Mouse (Mus musculus): ENCODE measurements around the gene Cyp11a1. TPM values are rescaled to one million over a fixed set of nuclear protein-coding genes. Genes with fewer than 3 reads are reported as not detected.

Cyp11a1 gene
- total RNA-seq, 1 experiment: 3.0 TPM

DNA sequence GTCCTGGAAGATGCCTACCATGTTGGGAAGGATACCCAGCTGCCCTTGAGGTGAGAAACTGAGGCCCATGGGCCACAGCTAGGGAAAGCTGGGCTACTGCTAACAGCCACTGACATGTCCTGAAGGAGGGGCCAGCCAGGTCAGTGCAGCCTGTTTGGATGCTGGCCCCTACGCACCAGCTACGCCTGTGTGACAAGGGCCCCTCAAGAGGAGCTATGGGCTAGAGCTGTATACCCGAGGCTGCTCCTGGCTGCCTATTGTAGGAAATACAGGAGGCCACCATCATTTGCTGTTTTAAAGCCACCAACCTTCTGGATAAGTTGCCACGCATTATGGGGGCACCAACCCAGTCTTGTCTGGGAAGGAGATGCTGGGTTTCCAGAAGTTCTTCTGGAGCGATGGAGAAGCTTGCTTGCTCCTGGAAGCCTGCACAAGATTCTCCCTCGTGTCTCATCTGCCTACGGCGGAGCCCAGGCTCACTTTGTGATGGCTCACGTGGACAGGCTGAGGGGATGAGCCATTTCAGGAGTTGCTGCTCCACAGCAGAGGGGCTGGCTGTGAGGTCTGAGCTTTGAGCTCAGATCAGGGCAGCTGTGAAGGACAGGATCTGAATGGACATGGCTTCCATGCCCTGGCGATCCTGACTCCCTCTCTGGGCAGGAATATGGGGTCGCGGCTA, 2.3 kb downstream of the Cyp11a1 start:
- no peak for DNase-seq (ENCODE audit: low read depth, low spot score)
- H3K27ac ChIP-seq (ENCODE audit: insufficient read depth, low read depth, low read length, poor library complexity, severe bottlenecking): no peak overlapping the region; the same call in 1 of the 2 replicates
- peak overlapping the region; percentile 18 to 36 for H3K4me3 ChIP-seq (ENCODE audit: insufficient read depth in 1 of 2, low read depth in 1 of 2, low read length in 2 of 2, poor library complexity in 1 of 2, severe bottlenecking in 1 of 2)
- TF ChIP-seq HCFC1 (IDR thresholded peaks at IDR 0.05; ENCODE audit: borderline replicate concordance, insufficient read depth, low read length) (no peak), MAFK (IDR thresholded peaks at IDR 0.05; ENCODE audit: insufficient read depth, low read depth, low read length) (no peak), ZNF384 (IDR thresholded peaks at IDR 0.05; ENCODE audit: low read depth, low read length) (no peak), CHD2 (IDR thresholded peaks at IDR 0.05; ENCODE audit: low read depth, low read length) (no peak), ZC3H11A (IDR thresholded peaks at IDR 0.05; ENCODE audit: borderline replicate concordance, low read depth, low read length) (no peak)
- no peaks in the 10 kb centered on the region for H3K9me3 ChIP-seq (ENCODE audit: control insufficient read depth, insufficient read depth, low read depth, low read length)
- peak overlapping the region; percentile 41; the same call in 1 of the 2 replicates for H3K9ac ChIP-seq (ENCODE audit: insufficient read depth, low read depth, low read length, poor library complexity, severe bottlenecking)
- in situ Hi-C loops (cut with MboI; ENCODE audit: low sequenced_read_pairs in 2 of 2, unreplicated experiment in 2 of 2): no loop called here
- H3K36me3 ChIP-seq (ENCODE audit: control insufficient read depth, insufficient read depth, low read length, poor library complexity, severe bottlenecking): no peaks in the 10 kb centered on the region; the same call in 1 of the 2 replicates
- peaks cover 19 to 28% of the 10 kb centered on the region in 2 experiments for H3K4me1 ChIP-seq (ENCODE audit: control insufficient read depth in 2 of 2, insufficient read depth in 2 of 2, low read length in 2 of 2, poor library complexity in 1 of 2)

DNA sequence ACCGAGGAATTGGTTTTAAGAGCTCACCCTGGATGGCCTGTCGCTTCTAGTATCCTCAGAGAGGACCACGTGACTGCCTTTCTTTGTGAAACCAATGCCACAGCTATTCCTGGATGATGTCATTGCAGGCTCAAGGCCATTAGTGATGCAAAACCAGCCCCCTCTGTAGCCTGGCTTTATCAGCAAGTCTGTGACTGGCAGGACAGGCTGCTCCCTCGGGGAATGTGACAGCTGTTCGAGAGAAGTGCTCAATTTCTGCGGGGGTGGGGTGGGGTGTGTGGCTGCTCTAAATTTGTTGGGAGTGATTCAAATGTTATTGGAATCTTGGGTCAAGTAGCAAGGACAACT, 2.8 kb downstream of the Cyp11a1 start:
- TF ChIP-seq CHD2 (IDR thresholded peaks at IDR 0.05; ENCODE audit: low read depth, low read length): no peak
- TF ChIP-seq ZC3H11A (IDR thresholded peaks at IDR 0.05; ENCODE audit: borderline replicate concordance, low read depth, low read length): no peak
- TF ChIP-seq ZNF384 (IDR thresholded peaks at IDR 0.05; ENCODE audit: low read depth, low read length): no peak
- no peak for TF ChIP-seq MAFK (IDR thresholded peaks at IDR 0.05; ENCODE audit: insufficient read depth, low read depth, low read length)
- no peak for TF ChIP-seq HCFC1 (IDR thresholded peaks at IDR 0.05; ENCODE audit: borderline replicate concordance, insufficient read depth, low read length)
- Histone ChIP-seq H3K9ac (ENCODE audit: insufficient read depth, low read depth, low read length, poor library complexity, severe bottlenecking) (peak overlapping the region; percentile 41; the same call in 1 of the 2 replicates), H3K4me3 (ENCODE audit: insufficient read depth in 1 of 2, low read depth in 1 of 2, low read length in 2 of 2, poor library complexity in 1 of 2, severe bottlenecking in 1 of 2) (peak overlapping the region; percentile 18 to 36)

DNA sequence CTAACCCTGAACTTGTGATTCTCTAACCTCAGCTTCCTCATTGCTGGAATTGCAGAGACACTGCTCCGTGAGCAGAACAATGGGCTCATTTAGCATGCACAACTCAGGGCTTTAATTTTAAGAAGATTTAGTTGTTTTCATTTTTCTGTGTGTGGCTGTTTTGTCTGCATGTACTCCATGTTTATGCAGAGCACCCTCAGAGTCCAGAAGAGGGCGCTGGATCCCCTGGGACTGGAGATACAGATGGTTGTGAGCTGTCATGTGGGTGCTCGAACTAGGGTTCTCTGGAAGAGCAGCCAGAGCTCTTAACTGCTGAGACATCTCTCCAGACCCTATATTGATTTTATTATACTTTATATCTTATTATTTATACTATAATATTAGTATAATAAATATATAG, 3.4 kb downstream of the Cyp11a1 start:
- Histone ChIP-seq H3K9me3 (ENCODE audit: control insufficient read depth, insufficient read depth, low read depth, low read length) (no peaks in the 10 kb centered on the region), H3K36me3 (ENCODE audit: control insufficient read depth, insufficient read depth, low read length, poor library complexity, severe bottlenecking) (no peaks in the 10 kb centered on the region; the same call in 1 of the 2 replicates), H3K4me3 (ENCODE audit: insufficient read depth in 1 of 2, low read depth in 1 of 2, low read length in 2 of 2, poor library complexity in 1 of 2, severe bottlenecking in 1 of 2) (no peak overlapping the region), H3K27ac (ENCODE audit: insufficient read depth, low read depth, low read length, poor library complexity, severe bottlenecking) (no peak overlapping the region), H3K9ac (ENCODE audit: insufficient read depth, low read depth, low read length, poor library complexity, severe bottlenecking) (no peak overlapping the region), H3K4me1 (ENCODE audit: control insufficient read depth in 2 of 2, insufficient read depth in 2 of 2, low read length in 2 of 2, poor library complexity in 1 of 2) (peaks cover 21 to 28% of the 10 kb centered on the region in 2 experiments)
- in situ Hi-C loops (cut with MboI; ENCODE audit: low sequenced_read_pairs in 2 of 2, unreplicated experiment in 2 of 2): no loop called here
- DNase-seq (ENCODE audit: low read depth, low spot score): no peak
- no peak for TF ChIP-seq MAFK (IDR thresholded peaks at IDR 0.05; ENCODE audit: insufficient read depth, low read depth, low read length)
- TF ChIP-seq HCFC1 (IDR thresholded peaks at IDR 0.05; ENCODE audit: borderline replicate concordance, insufficient read depth, low read length): no peak
- no peak for TF ChIP-seq CHD2 (IDR thresholded peaks at IDR 0.05; ENCODE audit: low read depth, low read length)
- TF ChIP-seq ZC3H11A (IDR thresholded peaks at IDR 0.05; ENCODE audit: borderline replicate concordance, low read depth, low read length): no peak
- no peak for TF ChIP-seq ZNF384 (IDR thresholded peaks at IDR 0.05; ENCODE audit: low read depth, low read length)

More for the DNA sequence above, 2.8 kb downstream of the Cyp11a1 start:
- Histone ChIP-seq H3K9me3 (ENCODE audit: control insufficient read depth, insufficient read depth, low read depth, low read length) (no peaks in the 10 kb centered on the region), H3K27ac (ENCODE audit: insufficient read depth, low read depth, low read length, poor library complexity, severe bottlenecking) (no peak overlapping the region; the same call in 1 of the 2 replicates), H3K36me3 (ENCODE audit: control insufficient read depth, insufficient read depth, low read length, poor library complexity, severe bottlenecking) (no peaks in the 10 kb centered on the region; the same call in 1 of the 2 replicates), H3K4me1 (ENCODE audit: control insufficient read depth in 2 of 2, insufficient read depth in 2 of 2, low read length in 2 of 2, poor library complexity in 1 of 2) (peaks cover 21 to 28% of the 10 kb centered on the region in 2 experiments)
- in situ Hi-C loops (cut with MboI; ENCODE audit: low sequenced_read_pairs in 2 of 2, unreplicated experiment in 2 of 2): no loop called here
- DNase-seq (ENCODE audit: low read depth, low spot score): peak; percentile 60

DNA sequence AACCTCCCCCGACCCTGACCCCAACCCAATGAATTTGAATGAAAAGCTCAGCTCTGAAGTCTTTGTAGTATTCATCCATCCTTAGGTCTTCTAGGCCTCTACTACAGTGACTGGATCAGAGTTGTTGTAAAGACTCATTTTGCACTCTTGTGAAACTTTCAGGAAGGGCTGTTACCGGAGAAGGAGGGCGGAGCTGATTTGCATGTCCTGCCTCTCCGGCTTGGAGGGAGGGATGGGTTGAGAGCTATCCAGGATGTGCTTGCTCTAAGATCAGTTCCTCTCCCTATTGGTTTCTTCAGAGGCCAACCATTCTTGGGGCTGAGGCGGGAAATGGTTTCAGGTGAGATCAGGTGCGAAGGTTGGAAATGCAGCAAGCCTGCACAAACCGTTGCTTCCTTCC, 4.8 kb downstream of the Cyp11a1 start:
- no peaks in the 10 kb centered on the region for H3K9me3 ChIP-seq (ENCODE audit: control insufficient read depth, insufficient read depth, low read depth, low read length)
- no peak overlapping the region for H3K27ac ChIP-seq (ENCODE audit: insufficient read depth, low read depth, low read length, poor library complexity, severe bottlenecking)

More for the DNA sequence above, 4.8 kb downstream of the Cyp11a1 start:
- Histone ChIP-seq H3K4me1 (ENCODE audit: control insufficient read depth in 2 of 2, insufficient read depth in 2 of 2, low read length in 2 of 2, poor library complexity in 1 of 2) (peaks cover 21 to 31% of the 10 kb centered on the region in 2 experiments), H3K36me3 (ENCODE audit: control insufficient read depth, insufficient read depth, low read length, poor library complexity, severe bottlenecking) (no peaks in the 10 kb centered on the region; the same call in 1 of the 2 replicates), H3K4me3 (ENCODE audit: insufficient read depth in 1 of 2, low read depth in 1 of 2, low read length in 2 of 2, poor library complexity in 1 of 2, severe bottlenecking in 1 of 2) (no peak overlapping the region), H3K9ac (ENCODE audit: insufficient read depth, low read depth, low read length, poor library complexity, severe bottlenecking) (no peak overlapping the region)
- no peak for TF ChIP-seq MAFK (IDR thresholded peaks at IDR 0.05; ENCODE audit: insufficient read depth, low read depth, low read length)
- no peak for TF ChIP-seq ZNF384 (IDR thresholded peaks at IDR 0.05; ENCODE audit: low read depth, low read length)
- no peak for TF ChIP-seq HCFC1 (IDR thresholded peaks at IDR 0.05; ENCODE audit: borderline replicate concordance, insufficient read depth, low read length)
- no peak for TF ChIP-seq CHD2 (IDR thresholded peaks at IDR 0.05; ENCODE audit: low read depth, low read length)
- no peak for TF ChIP-seq ZC3H11A (IDR thresholded peaks at IDR 0.05; ENCODE audit: borderline replicate concordance, low read depth, low read length)
- in situ Hi-C loops (cut with MboI; ENCODE audit: low sequenced_read_pairs in 2 of 2, unreplicated experiment in 2 of 2): no loop called here
- DNase-seq (ENCODE audit: low read depth, low spot score): no peak

Data from ES-E14 (cell line).